Comparison of ENCODE assay signal across 14 mouse cellular contexts in the genomic region with DNA sequence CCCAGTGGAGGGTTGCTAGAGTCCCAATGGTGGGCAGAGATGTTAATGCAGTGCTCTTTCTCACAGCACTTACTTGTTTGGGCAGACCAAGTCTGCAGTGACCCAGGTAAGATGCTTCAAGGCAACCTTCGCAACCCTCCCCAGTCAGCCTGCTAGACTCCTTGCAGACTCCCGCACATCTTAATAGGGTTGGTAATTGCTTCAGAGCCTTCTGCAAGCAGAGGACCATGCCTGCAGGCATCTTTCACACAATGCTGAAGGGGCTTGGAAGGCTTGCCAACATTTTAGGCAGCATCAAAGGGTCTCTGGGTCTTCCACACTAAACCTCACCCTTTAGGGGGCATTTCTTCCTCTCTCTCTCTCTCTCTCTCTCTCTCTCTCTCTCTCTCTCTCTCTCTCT. TPM values are rescaled to one million over a fixed set of nuclear protein-coding genes. Genes with fewer than 3 reads are reported as not detected.
DNase-seq lines count a peak whose midpoint lies in the region; ATAC-seq lines count a peak whose summit lies in the region.
"Had no signal": no experiment of that assay in that cellular context is flagged by ENCODE, and none has a peak within 500 bp of the region (broad histone marks: within the 10 kb centered on the region; RNA-seq: fewer than 3 reads in every experiment).

No protein-coding gene starts in this region.

- intact Hi-C loops in heart, postnatal 25 days (cut with DNase I): no loop called here
- intact Hi-C loops in gastrocnemius, postnatal 36 days (cut with DNase I): no loop called here

- H3K9ac ChIP-seq in midbrain, embryonic 15.5 days: peak overlapping the region; percentile 68; the same call in 1 of the 2 replicates
- H3K9ac ChIP-seq: liver, embryonic 15.5 days had no signal

- H3K9me3 ChIP-seq in midbrain, embryonic 15.5 days: no peaks in the 10 kb centered on the region
- H3K9me3 ChIP-seq: liver, embryonic 15.5 days had no signal

- no peaks in the 10 kb centered on the region for H3K36me3 ChIP-seq in midbrain, embryonic 15.5 days (replicated peaks)
- H3K36me3 ChIP-seq: liver, embryonic 15.5 days had no signal

- ATAC-seq in midbrain, embryonic 15.5 days (replicated peaks): 0 out of 2 replicates have a peak, but pooled peaks have one; percentile 11
- ATAC-seq: intestine, postnatal 0 days had no signal

- peaks cover 6% of the 10 kb centered on the region for H3K27me3 ChIP-seq in midbrain, embryonic 15.5 days (replicated peaks)

- peak overlapping the region; percentile 89; the same call in 1 of the 2 replicates for H3K27ac ChIP-seq in midbrain, embryonic 15.5 days
- H3K27ac ChIP-seq: liver, embryonic 15.5 days had no signal

- H3K4me2 ChIP-seq in midbrain, embryonic 15.5 days: peak overlapping the region; percentile 74
- H3K4me2 ChIP-seq: liver, embryonic 15.5 days had no signal

- H3K4me1 ChIP-seq in midbrain, embryonic 15.5 days: peaks cover 20% of the 10 kb centered on the region; the same call in 1 of the 2 replicates
- H3K4me1 ChIP-seq: liver, embryonic 15.5 days had no signal

- WGBS in midbrain, embryonic 15.5 days: 33% methylated on average over 2 of the region's 2 CpGs

- DNase-seq in heart, adult 11 months: peak; percentile 65
- no peak for DNase-seq in heart, postnatal 25 days (ENCODE audit: low spot score)
- peak; percentile 28 for DNase-seq in right cerebral cortex, postnatal 25 days
- DNase-seq in right cerebral cortex, postnatal 14 days: no peak
- DNase-seq in urinary bladder, adult 18-20 months (ENCODE audit: low spot score in 2 of 2): no peak
- no peak for DNase-seq in gastrocnemius, postnatal 36 days
- DNase-seq: cerebellum, adult 2 months; kidney, postnatal 25 days; lung, postnatal 36 days; thymus, adult 18-20 months had no signal

- H3K4me3 ChIP-seq in midbrain, embryonic 15.5 days: peak overlapping the region; percentile 58
- H3K4me3 ChIP-seq: liver, embryonic 15.5 days had no signal

RNA-seq across cellular contexts. Expression of gene Opcml, which starts 1.7 kb away (rescaled TPM):
- total RNA-seq in heart, postnatal 25 days (2021): under 1 TPM; 0.89 to 0.96 TPM
- 49.3 and 58.4 TPM in 2 replicates for polyA plus RNA-seq in midbrain, embryonic 15.5 days (2015; fragmentation: Nextera tagmentation; extraction: Ambion mirVana)
- 1 to 10 TPM; 1.0 to 1.5 TPM for total RNA-seq in gastrocnemius, postnatal 36 days (2021)
- total RNA-seq: MEL had no signal

Comparison
In these comparisons a context has a peak if more than half of its experiments do, and no peak if none do; other contexts are left out.
1. DNase-seq: peak in heart, adult 11 months (single experiment) and right cerebral cortex, postnatal 25 days (single experiment); none in heart, postnatal 25 days (single experiment), right cerebral cortex, postnatal 14 days (single experiment), urinary bladder, adult 18-20 months (0 of 2) and gastrocnemius, postnatal 36 days (0 of 2).